Mouse (Mus musculus) left cerebral cortex, adult 6 months (tissue): Measurements from ENCODE around the gene Snn. TPM values are rescaled to one million over a fixed set of nuclear protein-coding genes. Genes with fewer than 3 reads are reported as not detected.

Experiments
- long read RNA-seq, 2 experiments: library from polyadenylated mRNA; unstranded; transcript quantifications; one replicate each; pipeline ENCODE4 v2.0.0; 2019 to 2020
- polyA plus RNA-seq: library from polyadenylated mRNA; unstranded; fragments of <200 nt; fragmentation: Nextera tagmentation; gene quantifications from 2 replicates; pipeline ENCODE4 v1.2.3, GENCODE M21; 2021

Snn gene
- polyA plus RNA-seq, result 44.2 and 75.8 TPM in 2 replicates
- long read RNA-seq, experiment 1, transcript Snn-201 (2 exons, 2,872 nt), result major isoform, 69 of 90 reads
- long read RNA-seq, experiment 1, partial matches to known transcripts, result 0 of 90 reads
- long read RNA-seq, experiment 1, other reads (novel, unspliced or antisense), result 21 of 90 reads
- long read RNA-seq, experiment 2, transcript Snn-201 (2 exons, 2,872 nt), result major isoform, 7 of 34 reads
- long read RNA-seq, experiment 2, partial matches to known transcripts, result 1 of 34 reads
- long read RNA-seq, experiment 2, other reads (novel, unspliced or antisense), result 26 of 34 reads

DNA sequence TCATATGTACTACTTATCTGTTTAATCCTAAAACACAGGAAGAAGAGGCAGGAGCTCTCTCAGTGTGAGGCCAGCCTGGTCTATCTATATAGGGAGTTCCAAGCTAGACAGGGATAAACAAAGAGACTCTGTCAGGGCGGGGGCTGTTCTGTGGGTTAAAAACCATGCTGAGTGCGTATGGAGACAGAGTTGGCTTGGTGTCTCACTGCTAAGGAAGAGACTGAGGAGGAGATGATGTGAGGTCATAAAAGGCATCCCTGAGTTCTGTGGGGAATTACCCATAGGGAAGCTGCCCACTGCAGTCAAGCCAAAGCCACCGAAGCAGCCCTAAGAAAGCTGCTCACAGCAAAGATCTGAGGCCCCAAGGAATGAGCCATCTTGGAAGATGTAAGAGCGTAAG lies at the start of gene Snn:
Gene Snn, plus strand, starts transcription at position 301 of the 400 bp plus-strand sequence.

DNA sequence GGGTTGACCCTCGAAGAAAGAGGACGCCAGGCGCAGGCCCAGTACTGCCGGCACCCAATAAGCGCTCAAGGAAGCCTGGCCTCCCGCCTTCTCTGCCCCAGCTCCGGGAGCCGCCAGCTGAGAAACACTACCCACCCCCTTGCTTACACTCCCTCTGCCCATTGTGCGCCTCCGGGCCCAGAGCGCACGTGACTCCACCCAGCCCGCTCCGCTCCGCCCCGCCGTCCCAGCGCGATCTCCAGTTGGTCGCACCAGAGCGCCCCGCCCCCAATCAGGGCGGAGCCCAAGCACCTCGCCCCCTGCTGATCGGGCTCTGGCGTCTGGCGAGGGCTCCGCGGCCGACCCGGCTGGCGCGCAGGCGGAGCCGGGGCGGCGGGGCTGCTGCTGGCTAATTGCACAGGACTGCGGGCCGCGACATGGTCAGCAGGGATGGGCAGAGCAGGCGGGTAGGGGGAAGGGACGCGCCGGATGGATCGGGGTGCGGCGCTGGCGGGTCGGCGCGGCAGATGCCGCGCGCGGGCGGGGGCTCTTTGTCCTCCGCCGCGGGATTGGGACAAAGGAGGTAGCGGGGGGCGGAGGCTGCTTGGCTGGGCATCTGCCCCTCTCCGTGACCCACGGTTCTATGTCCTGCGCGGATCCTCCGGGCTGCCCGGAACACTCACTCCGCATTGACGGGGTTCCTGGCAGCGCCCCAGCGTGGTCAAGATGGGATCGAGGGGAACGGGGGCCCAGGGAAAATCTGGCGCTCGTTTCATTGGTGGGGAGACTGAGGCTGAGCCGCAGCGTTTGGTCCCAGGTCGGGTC lies 5.5 kb downstream of the Snn start, which contains the start of gene Litaf:
Gene Litaf, minus strand, starts transcription at position 129 of the 804 bp plus-strand sequence.

Other genes with a start within 250 kb of the Snn start
- gene Gm11172, start 248.0 kb upstream of the Snn start, polyA plus RNA-seq, result not detected in 2 replicates
- gene Rmi2, start 225.9 kb upstream of the Snn start, polyA plus RNA-seq, result 0.03 and 0.05 TPM in 2 replicates
- gene Litaf, start 5.2 kb downstream of the Snn start, polyA plus RNA-seq, result 19.7 and 25.1 TPM in 2 replicates
- 10.9 and 15.5 TPM in 2 replicates for gene Txndc11, start 73.7 kb downstream of the Snn start, polyA plus RNA-seq
- 9.5 and 13.9 TPM in 2 replicates for gene Zc3h7a, start 115.4 kb downstream of the Snn start, polyA plus RNA-seq
- gene Rsl1d1, start 142.4 kb downstream of the Snn start, polyA plus RNA-seq, result 42.2 and 47.6 TPM in 2 replicates
- 9.9 and 29.2 TPM in 2 replicates for gene Gspt1, start 193.4 kb downstream of the Snn start, polyA plus RNA-seq